Mouse (Mus musculus) liver, embryonic 11.5 days (tissue): Measurements from ENCODE around the gene Tln2. TPM values are rescaled to one million over a fixed set of nuclear protein-coding genes. Genes with fewer than 3 reads are reported as not detected.

ENCODE experiments used
- ATAC-seq: fragments of 200-750 bp; cut with Nextera tagmentation; replicated peaks from 2 replicates; pipeline ENCODE4 v1.8.0; 2017; ENCODE audit warnings: moderate number of reproducible peaks, mild to moderate bottlenecking, moderate TSS enrichment, moderate library complexity; ENCODE audit not compliant: low FRiP score
- DNase-seq: peaks from one replicate; pipeline ENCODE4 v3.0.0-alpha.2; 2017; ENCODE audit warnings: low spot score
- H3K27ac ChIP-seq: fragments of 300-500 bp; sonication (generic); 2 replicates; pipeline ENCODE4 v1.5.1; 2014; ENCODE audit warnings: mild to moderate bottlenecking, low read depth, low read length, control low read depth
- H3K27me3 ChIP-seq: fragments of 300-500 bp; sonication (generic); replicated peaks from 2 replicates; pipeline ENCODE4 v1.6.1; 2014; ENCODE audit warnings: low read length, mixed read lengths; ENCODE audit not compliant: control insufficient read depth, insufficient read depth
- H3K36me3 ChIP-seq: fragments of 300-500 bp; sonication (generic); 2 replicates; pipeline ENCODE4 v1.6.1; 2014; ENCODE audit warnings: mild to moderate bottlenecking, low read length, moderate library complexity, mixed read lengths; ENCODE audit not compliant: control insufficient read depth, insufficient read depth
- H3K4me1 ChIP-seq: fragments of 300-500 bp; sonication (generic); replicated peaks from 2 replicates; pipeline ENCODE4 v1.6.1; 2014; ENCODE audit warnings: low read length, mixed read lengths; ENCODE audit not compliant: control insufficient read depth, insufficient read depth
- H3K4me2 ChIP-seq: fragments of 300-500 bp; sonication (generic); 2 replicates; pipeline ENCODE4 v1.6.1; 2014; ENCODE audit warnings: mild to moderate bottlenecking, control low read depth, moderate library complexity
- H3K4me3 ChIP-seq: fragments of 300-500 bp; sonication (generic); 2 replicates; pipeline ENCODE4 v1.5.1; 2014; ENCODE audit warnings: low read depth, low read length, control low read depth
- H3K9ac ChIP-seq: fragments of 300-500 bp; sonication (generic); 2 replicates; pipeline ENCODE4 v1.6.1; 2014; ENCODE audit warnings: low read depth, low read length, control low read depth
- H3K9me3 ChIP-seq: fragments of 300-500 bp; sonication (generic); 2 replicates; pipeline ENCODE4 v1.6.1; 2016; ENCODE audit warnings: low read length, inconsistent platforms, mixed read lengths; ENCODE audit not compliant: control insufficient read depth
- WGBS: fragments of 180-500 bp; shearing (Covaris S2); extraction: QIAGEN DNeasy Blood & Tissue Kit; methylation state at CpG from one replicate; pipeline ENCODE4 v1.1.7; 2014; 5-methylcytosine and 5-hydroxymethylcytosine counted together
- polyA plus RNA-seq: library from polyadenylated mRNA; unstranded; fragments of >200 nt; fragmentation: Nextera tagmentation; extraction: Ambion mirVana; gene quantifications from 2 replicates; pipeline ENCODE4 v1.2.1, GENCODE M21; 2014

Tln2 gene
- polyA plus RNA-seq, 1 experiment from 2014 or later: 12.7 TPM

GRCm38 (mm10) chr9:67208420-67208819, 351.1 kb downstream of the Tln2 start:
- no peak for DNase-seq
- no peak overlapping the region for H3K9ac ChIP-seq
- no peaks in the 10 kb centered on the region for H3K36me3 ChIP-seq
- H3K27ac ChIP-seq: no peak overlapping the region
- no peaks in the 10 kb centered on the region for H3K4me1 ChIP-seq
- WGBS: 41% methylated on average over 3 of the region's 3 CpGs
- no peak for ATAC-seq
- H3K4me3 ChIP-seq: no peak overlapping the region
- H3K27me3 ChIP-seq: no peaks in the 10 kb centered on the region
- no peak overlapping the region for H3K4me2 ChIP-seq
- no peaks in the 10 kb centered on the region for H3K9me3 ChIP-seq

GRCm38 (mm10) chr9:67205175-67205574, 354.3 kb downstream of the Tln2 start:
- no peak overlapping the region for H3K27ac ChIP-seq
- no peaks in the 10 kb centered on the region for H3K27me3 ChIP-seq
- H3K9ac ChIP-seq: no peak overlapping the region
- ATAC-seq: no peak
- no peaks in the 10 kb centered on the region for H3K4me1 ChIP-seq
- H3K4me3 ChIP-seq: no peak overlapping the region
- H3K4me2 ChIP-seq: no peak overlapping the region
- WGBS: 57% methylated on average over 4 of the region's 4 CpGs
- H3K9me3 ChIP-seq: no peaks in the 10 kb centered on the region
- no peak for DNase-seq
- H3K36me3 ChIP-seq: no peaks in the 10 kb centered on the region

DNA sequence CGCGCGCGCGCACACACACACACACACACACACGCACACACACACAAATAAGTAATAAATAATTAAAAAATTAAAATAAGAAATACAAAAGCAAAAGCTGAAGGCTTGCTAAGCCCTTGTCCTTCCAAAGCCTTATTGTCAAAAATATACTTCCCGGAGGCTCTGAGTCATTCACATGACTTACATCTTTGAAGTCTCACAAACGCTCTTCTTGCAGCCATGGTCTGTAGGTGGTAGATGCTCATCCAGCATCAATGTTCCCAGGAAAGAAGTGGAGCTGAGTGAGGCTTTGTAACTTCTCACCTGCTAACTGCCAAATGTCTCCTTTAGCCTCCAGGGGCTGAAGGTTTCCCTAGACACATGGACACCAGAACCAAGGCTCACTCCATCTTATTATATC, 362.9 kb downstream of the Tln2 start:
- Histone ChIP-seq H3K4me1 (no peaks in the 10 kb centered on the region), H3K4me3 (no peak overlapping the region), H3K9ac (no peak overlapping the region), H3K36me3 (no peaks in the 10 kb centered on the region), H3K9me3 (no peaks in the 10 kb centered on the region), H3K27me3 (no peaks in the 10 kb centered on the region), H3K27ac (no peak overlapping the region), H3K4me2 (no peak overlapping the region)
- 95% methylated on average over 8 of the region's 8 CpGs for WGBS
- DNase-seq: no peak
- no peak for ATAC-seq

GRCm38 (mm10) chr9:67195306-67195705, 364.2 kb downstream of the Tln2 start:
- Histone ChIP-seq H3K9ac (no peak overlapping the region), H3K27ac (no peak overlapping the region), H3K9me3 (no peaks in the 10 kb centered on the region), H3K27me3 (no peaks in the 10 kb centered on the region), H3K4me1 (no peaks in the 10 kb centered on the region), H3K36me3 (no peaks in the 10 kb centered on the region), H3K4me3 (no peak overlapping the region), H3K4me2 (no peak overlapping the region)
- WGBS: 77% methylated on average over 7 of the region's 7 CpGs
- ATAC-seq (no peak), DNase-seq (no peak)

GRCm38 (mm10) chr9:67191488-67192331, 367.8 kb downstream of the Tln2 start:
- Histone ChIP-seq H3K9ac (no peak overlapping the region), H3K9me3 (no peaks in the 10 kb centered on the region), H3K36me3 (no peaks in the 10 kb centered on the region), H3K4me2 (no peak overlapping the region), H3K27me3 (no peaks in the 10 kb centered on the region), H3K27ac (no peak overlapping the region), H3K4me1 (0 out of 2 replicates have a peak, but pooled peaks cover 1% of the 10 kb centered on the region), H3K4me3 (no peak overlapping the region)
- no peak for ATAC-seq
- DNase-seq: no peak
- WGBS: 68% methylated on average over 10 of the region's 10 CpGs

DNA sequence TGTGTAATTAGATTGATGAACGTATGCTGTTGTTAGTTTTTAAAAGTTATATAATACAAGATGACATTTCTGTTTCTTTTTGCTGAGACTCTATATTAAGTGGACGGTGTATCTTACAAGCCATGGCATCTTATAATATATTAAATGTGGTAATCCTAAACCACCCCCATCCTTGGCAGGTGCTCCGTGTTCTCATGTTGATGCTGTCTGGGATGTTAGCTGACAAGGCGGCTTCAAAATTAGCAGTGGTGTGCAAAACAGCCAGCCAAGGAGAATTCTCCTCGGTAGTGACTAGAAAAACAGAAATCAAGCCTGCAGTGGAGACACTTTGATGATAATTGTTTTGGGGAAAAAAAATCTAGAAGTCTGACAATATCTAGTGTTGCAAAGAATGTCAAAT, 371.8 kb downstream of the Tln2 start:
- Histone ChIP-seq H3K27me3 (no peaks in the 10 kb centered on the region), H3K4me2 (no peak overlapping the region), H3K9me3 (no peaks in the 10 kb centered on the region), H3K4me1 (0 out of 2 replicates have a peak, but pooled peaks cover 3% of the 10 kb centered on the region), H3K4me3 (no peak overlapping the region), H3K36me3 (no peaks in the 10 kb centered on the region), H3K9ac (no peak overlapping the region), H3K27ac (no peak overlapping the region)
- 81% methylated on average over 5 of the region's 5 CpGs for WGBS
- DNase-seq (no peak), ATAC-seq (no peak)

DNA sequence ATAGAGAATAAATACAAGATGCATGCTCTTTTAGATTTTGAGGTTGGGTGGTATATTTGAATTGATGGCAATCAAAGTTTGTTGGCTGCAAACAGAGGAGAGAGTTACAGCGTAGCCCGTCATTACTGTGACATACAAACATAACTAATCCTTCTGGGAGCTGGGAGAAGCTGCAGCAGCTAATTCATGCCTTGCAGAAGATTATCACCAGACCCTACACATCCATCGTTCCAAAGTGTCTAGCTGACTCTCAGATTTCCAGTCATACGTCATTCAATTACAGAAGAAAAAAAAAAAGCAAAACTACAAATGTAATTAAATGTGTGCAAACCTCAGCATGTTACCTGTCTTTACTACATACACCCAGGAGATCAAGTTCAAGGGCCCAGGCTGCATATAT, 372.3 kb downstream of the Tln2 start:
- no peaks in the 10 kb centered on the region for H3K27me3 ChIP-seq
- ATAC-seq (no peak), DNase-seq (no peak)
- H3K4me2 ChIP-seq: no peak overlapping the region
- 0 out of 2 replicates have a peak, but pooled peaks cover 3% of the 10 kb centered on the region for H3K4me1 ChIP-seq
- no peak overlapping the region for H3K9ac ChIP-seq
- no peaks in the 10 kb centered on the region for H3K36me3 ChIP-seq
- no peak overlapping the region for H3K27ac ChIP-seq
- no peak overlapping the region for H3K4me3 ChIP-seq
- WGBS: 63% methylated on average over 4 of the region's 4 CpGs
- H3K9me3 ChIP-seq: no peaks in the 10 kb centered on the region

DNA sequence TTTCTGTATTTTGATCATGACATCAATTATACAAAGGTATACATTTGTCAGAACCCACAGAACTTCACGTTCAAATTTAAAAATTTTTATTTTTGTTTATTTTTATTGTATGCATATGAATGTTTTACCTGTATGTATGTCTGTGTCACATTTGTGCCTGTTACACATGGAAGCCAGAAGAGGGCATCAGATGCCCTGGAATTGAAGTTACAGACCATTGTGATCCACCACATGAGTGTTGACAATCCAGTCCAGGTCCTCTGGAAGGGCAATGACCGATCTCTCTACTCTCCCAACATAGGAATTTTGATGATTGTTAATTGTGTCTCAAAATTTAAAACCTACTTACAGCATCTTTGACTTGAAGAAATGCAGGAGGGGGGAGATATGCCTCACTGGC, 374.9 kb downstream of the Tln2 start:
- no peak overlapping the region for H3K4me2 ChIP-seq
- no peak overlapping the region for H3K9ac ChIP-seq

GRCm38 (mm10) chr9:67183520-67183919, 376.0 kb downstream of the Tln2 start:
- Histone ChIP-seq H3K4me3 (no peak overlapping the region), H3K9ac (no peak overlapping the region), H3K36me3 (no peaks in the 10 kb centered on the region), H3K27me3 (no peaks in the 10 kb centered on the region), H3K4me2 (no peak overlapping the region), H3K27ac (no peak overlapping the region), H3K4me1 (peaks cover 6% of the 10 kb centered on the region; the same call in 1 of the 2 replicates), H3K9me3 (no peaks in the 10 kb centered on the region)
- no peak for DNase-seq
- no peak for ATAC-seq
- 73% methylated on average over 2 of the region's 2 CpGs for WGBS

More for the DNA sequence above, 374.9 kb downstream of the Tln2 start:
- Histone ChIP-seq H3K27me3 (no peaks in the 10 kb centered on the region), H3K9me3 (no peaks in the 10 kb centered on the region), H3K4me1 (0 out of 2 replicates have a peak, but pooled peaks cover 3% of the 10 kb centered on the region), H3K27ac (no peak overlapping the region), H3K4me3 (no peak overlapping the region), H3K36me3 (no peaks in the 10 kb centered on the region)
- ATAC-seq (no peak), DNase-seq (no peak)
- 70% methylated on average over 2 of the region's 2 CpGs for WGBS
